Mouse (Mus musculus): ENCODE data around the gene Snap91. TPM values are rescaled to one million over a fixed set of nuclear protein-coding genes. Genes with fewer than 3 reads are reported as not detected.

Snap91 gene
- polyA plus RNA-seq, 1 experiment from 2014 or later = 0.45 TPM

DNA sequence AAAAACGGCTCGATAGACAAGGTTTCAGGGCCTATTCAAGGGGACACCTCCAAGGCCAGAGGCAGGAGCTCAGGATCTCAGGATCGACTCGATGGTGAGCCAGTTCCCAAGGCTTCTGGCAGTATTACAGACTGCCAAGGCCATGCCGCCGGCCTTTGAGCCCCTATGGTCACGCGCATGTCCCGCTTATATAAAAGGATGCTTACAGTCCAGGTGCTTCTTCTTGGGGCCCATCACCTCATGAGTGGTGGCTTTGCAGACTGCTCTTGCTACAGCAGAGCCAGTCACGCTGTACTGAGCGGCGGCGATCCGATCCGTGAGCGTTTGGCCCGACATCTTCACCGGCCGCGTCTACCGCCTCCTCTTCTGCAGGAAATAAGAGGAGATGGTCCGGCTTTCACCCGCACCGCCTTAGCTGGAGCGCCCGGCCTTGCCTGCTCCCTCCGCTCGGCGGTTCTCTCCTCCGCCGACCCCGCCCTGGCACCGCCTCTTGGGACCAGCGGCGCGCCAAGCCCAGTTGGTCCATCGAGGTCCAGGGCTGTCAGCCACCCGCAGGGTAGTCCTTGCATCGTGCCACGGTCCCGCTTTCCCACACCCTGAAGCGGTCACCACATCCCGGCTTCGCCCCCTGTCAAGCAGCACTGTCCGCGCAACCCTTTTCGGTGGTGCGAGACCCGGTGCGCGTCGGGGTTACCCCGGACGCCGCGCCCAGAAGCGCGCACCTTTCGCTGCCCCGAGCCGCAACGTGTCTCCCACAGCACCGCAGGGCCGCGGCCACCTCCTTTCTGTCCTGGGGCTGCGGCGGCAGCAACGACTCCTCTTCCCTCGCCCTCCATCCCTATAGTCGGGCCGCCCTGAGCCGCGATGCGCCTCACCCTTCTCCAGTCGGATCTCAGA, 990 bp downstream of the Snap91 start:
- H3K4me1 ChIP-seq (ENCODE audit: insufficient read depth, low read depth, low read length) = no peaks in the 10 kb centered on the region; the same call in 1 of the 2 replicates
- no peaks in the 10 kb centered on the region for H3K9me3 ChIP-seq (ENCODE audit: low read length)
- H3K9ac ChIP-seq (replicated peaks; ENCODE audit: low read depth) = no peak overlapping the region
- no peak for DNase-seq (ENCODE audit: low spot score)
- no peak overlapping the region for H3K27ac ChIP-seq (ENCODE audit: low read length)
- 3% methylated on average over 69 of the region's 75 CpGs for WGBS
- H3K4me3 ChIP-seq (ENCODE audit: low read depth, low read length) = peak overlapping the region; percentile 50
- peaks cover 40% of the 10 kb centered on the region for H3K27me3 ChIP-seq (replicated peaks; ENCODE audit: insufficient read depth, low read length)
- no peak for TF ChIP-seq EP300 (IDR thresholded peaks at IDR 0.05)
- TF ChIP-seq CTCF (IDR thresholded peaks at IDR 0.05) = no peak
- peak; percentile 23 for ATAC-seq
- H3K4me2 ChIP-seq (replicated peaks; ENCODE audit: low read depth, low read length) = peak overlapping the region; percentile 93
- H3K36me3 ChIP-seq (ENCODE audit: insufficient read depth, low read length) = no peaks in the 10 kb centered on the region

DNA sequence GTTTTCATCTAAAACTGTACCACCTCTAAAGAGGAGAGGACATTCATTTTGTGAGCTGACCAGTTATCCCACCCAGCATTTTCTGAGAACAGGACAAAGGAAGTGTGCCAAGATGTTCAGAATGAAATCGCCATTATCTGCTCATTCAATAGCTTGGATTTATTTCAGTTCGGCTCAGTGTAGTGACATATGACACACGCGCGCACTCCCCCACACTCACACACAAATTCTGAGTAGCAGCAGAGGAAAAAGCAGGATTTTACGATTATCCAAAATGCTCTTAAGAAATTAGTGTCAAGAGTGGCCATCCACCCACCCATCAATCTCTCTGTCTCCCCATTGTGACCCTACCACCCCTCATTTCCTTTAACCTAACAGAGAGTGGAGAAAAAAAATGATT, 1.7 kb downstream of the Snap91 start:
- 69% methylated on average over 6 of the region's 6 CpGs for WGBS

DNA sequence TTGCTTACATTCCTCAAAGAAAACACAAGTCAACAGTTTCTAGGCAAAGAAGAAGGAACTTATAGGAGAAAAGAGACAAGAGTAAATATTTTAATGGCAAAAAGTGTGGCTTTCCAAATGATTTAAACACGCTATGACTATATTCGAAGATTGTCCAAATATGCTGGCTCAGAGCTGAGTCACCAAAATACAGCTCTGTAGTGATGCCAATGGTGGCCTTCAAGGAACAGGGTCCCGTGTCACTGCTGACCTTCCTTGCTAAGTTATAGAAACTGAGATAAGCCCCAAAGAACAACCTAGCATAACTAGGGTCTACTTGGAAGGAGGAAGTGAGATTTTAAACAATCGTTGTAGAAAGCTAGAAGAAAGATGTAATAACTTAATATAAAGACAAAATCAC, 6.8 kb downstream of the Snap91 start:
- no peaks in the 10 kb centered on the region for H3K4me1 ChIP-seq (ENCODE audit: insufficient read depth, low read depth, low read length)
- H3K27ac ChIP-seq (ENCODE audit: low read length) = no peak overlapping the region
- H3K9ac ChIP-seq (replicated peaks; ENCODE audit: low read depth) = no peak overlapping the region
- 74% methylated on average over 4 of the region's 4 CpGs for WGBS
- DNase-seq (ENCODE audit: low spot score) = no peak
- H3K27me3 ChIP-seq (replicated peaks; ENCODE audit: insufficient read depth, low read length) = peaks cover 14% of the 10 kb centered on the region; the same call in 1 of the 2 replicates
- TF ChIP-seq EP300 (IDR thresholded peaks at IDR 0.05) (no peak), CTCF (IDR thresholded peaks at IDR 0.05) (no peak)
- H3K4me2 ChIP-seq (replicated peaks; ENCODE audit: low read depth, low read length) = no peak overlapping the region
- H3K36me3 ChIP-seq (ENCODE audit: insufficient read depth, low read length) = no peaks in the 10 kb centered on the region
- no peak for ATAC-seq
- no peaks in the 10 kb centered on the region for H3K9me3 ChIP-seq (ENCODE audit: low read length)
- no peak overlapping the region for H3K4me3 ChIP-seq (ENCODE audit: low read depth, low read length)

More for the DNA sequence above, 1.7 kb downstream of the Snap91 start:
- Histone ChIP-seq H3K4me1 (ENCODE audit: insufficient read depth, low read depth, low read length) (no peaks in the 10 kb centered on the region; the same call in 1 of the 2 replicates), H3K4me3 (ENCODE audit: low read depth, low read length) (no peak overlapping the region), H3K27me3 (replicated peaks; ENCODE audit: insufficient read depth, low read length) (peaks cover 40% of the 10 kb centered on the region), H3K9ac (replicated peaks; ENCODE audit: low read depth) (no peak overlapping the region), H3K27ac (ENCODE audit: low read length) (no peak overlapping the region), H3K4me2 (replicated peaks; ENCODE audit: low read depth, low read length) (no peak overlapping the region), H3K36me3 (ENCODE audit: insufficient read depth, low read length) (no peaks in the 10 kb centered on the region), H3K9me3 (ENCODE audit: low read length) (no peaks in the 10 kb centered on the region)
- DNase-seq (ENCODE audit: low spot score) (no peak), ATAC-seq (no peak)
- TF ChIP-seq EP300 (IDR thresholded peaks at IDR 0.05) = no peak
- TF ChIP-seq CTCF (IDR thresholded peaks at IDR 0.05) = no peak

DNA sequence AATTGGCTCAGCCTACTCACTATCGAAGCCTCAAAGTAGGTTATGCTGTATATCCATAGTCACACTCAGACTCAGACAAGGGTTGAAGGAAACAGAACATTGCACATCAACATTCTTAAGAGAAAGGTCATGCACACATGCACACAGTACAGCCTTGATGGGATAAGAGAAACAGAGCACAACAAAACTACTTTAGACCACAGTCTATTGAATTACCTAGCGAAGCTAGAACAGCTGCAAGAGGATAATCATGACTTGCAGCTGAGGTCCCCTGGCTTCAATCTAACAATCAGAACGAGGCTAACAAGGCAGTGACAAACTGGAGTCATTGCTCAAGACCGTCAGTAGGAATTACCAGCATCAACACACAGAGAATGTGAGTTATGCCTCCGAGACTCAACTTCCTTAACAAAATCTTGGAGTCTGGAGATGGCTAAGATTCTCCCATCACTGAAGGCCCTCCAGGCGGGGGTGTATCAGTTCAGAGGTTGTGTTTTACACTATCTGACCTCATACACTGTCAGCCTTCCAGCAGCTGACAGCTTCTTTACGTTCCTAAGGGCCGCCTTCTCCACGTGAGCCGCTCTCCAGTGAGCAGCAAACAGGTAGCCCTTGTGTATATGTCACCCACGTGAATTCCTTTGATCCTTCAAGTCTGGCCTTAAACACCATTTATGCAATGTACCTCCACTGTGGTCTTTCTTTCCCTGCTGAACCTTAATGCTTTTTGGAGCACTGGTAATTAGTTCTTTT, 10.7 kb downstream of the Snap91 start:
- no peak for ATAC-seq
- no peaks in the 10 kb centered on the region for H3K36me3 ChIP-seq (ENCODE audit: insufficient read depth, low read length)

DNA sequence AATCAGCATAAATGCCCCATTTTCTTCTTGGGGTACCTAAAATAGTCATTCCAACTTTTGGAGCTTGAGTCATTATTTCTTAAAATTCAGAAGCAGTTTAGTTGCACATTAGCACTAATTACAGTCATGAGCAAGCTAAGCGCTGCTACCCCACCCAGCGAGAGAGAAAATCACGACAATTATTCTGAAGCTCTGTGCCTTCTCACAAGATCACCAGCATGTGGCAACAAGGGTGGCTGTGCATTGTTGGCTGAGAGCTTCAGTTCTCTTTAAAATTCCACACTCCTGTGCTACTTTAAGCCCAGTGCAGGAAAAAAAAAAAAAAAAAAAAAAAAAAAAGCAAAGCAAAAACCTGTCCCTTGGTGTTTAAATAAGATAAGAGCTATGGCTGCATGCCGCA, 22.4 kb downstream of the Snap91 start:
- Histone ChIP-seq H3K4me1 (ENCODE audit: insufficient read depth, low read depth, low read length) (no peaks in the 10 kb centered on the region), H3K36me3 (ENCODE audit: insufficient read depth, low read length) (no peaks in the 10 kb centered on the region), H3K9ac (replicated peaks; ENCODE audit: low read depth) (no peak overlapping the region), H3K4me3 (ENCODE audit: low read depth, low read length) (no peak overlapping the region), H3K4me2 (replicated peaks; ENCODE audit: low read depth, low read length) (no peak overlapping the region), H3K27me3 (replicated peaks; ENCODE audit: insufficient read depth, low read length) (no peaks in the 10 kb centered on the region), H3K27ac (ENCODE audit: low read length) (no peak overlapping the region), H3K9me3 (ENCODE audit: low read length) (no peaks in the 10 kb centered on the region)
- DNase-seq (ENCODE audit: low spot score) = no peak
- WGBS = 64% methylated on average over 4 of the region's 4 CpGs
- no peak for TF ChIP-seq CTCF (IDR thresholded peaks at IDR 0.05)
- no peak for TF ChIP-seq EP300 (IDR thresholded peaks at IDR 0.05)
- ATAC-seq = no peak

More for the DNA sequence above, 10.7 kb downstream of the Snap91 start:
- H3K9ac ChIP-seq (replicated peaks; ENCODE audit: low read depth) = no peak overlapping the region
- WGBS = 45% methylated on average over 11 of the region's 11 CpGs
- no peak overlapping the region for H3K4me2 ChIP-seq (replicated peaks; ENCODE audit: low read depth, low read length)
- no peaks in the 10 kb centered on the region for H3K9me3 ChIP-seq (ENCODE audit: low read length)
- no peak for DNase-seq (ENCODE audit: low spot score)
- TF ChIP-seq EP300 (IDR thresholded peaks at IDR 0.05) (no peak), CTCF (IDR thresholded peaks at IDR 0.05) (no peak)
- H3K4me1 ChIP-seq (ENCODE audit: insufficient read depth, low read depth, low read length) = no peaks in the 10 kb centered on the region
- H3K27ac ChIP-seq (ENCODE audit: low read length) = no peak overlapping the region
- H3K4me3 ChIP-seq (ENCODE audit: low read depth, low read length) = no peak overlapping the region
- no peaks in the 10 kb centered on the region for H3K27me3 ChIP-seq (replicated peaks; ENCODE audit: insufficient read depth, low read length)

DNA sequence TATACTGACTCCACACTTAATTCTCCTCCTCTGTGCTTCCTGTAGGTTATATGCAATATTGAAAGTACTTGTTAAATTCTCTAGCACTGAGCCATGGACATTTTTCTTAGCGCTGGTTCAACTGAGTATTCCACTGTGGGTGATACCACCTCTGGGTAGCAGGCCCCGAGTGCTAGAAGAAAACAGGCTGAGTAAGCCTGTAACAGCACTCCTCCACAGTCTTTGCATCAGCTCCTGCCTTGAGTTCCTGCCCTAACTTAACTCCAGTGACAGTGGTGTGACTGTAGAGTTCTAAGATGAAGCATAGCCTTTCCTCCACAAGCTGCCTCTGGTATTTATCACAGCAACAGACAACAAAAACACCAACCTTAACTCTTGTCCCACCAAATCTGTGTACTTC, 22.8 kb downstream of the Snap91 start:
- Histone ChIP-seq H3K4me2 (replicated peaks; ENCODE audit: low read depth, low read length) (no peak overlapping the region), H3K27me3 (replicated peaks; ENCODE audit: insufficient read depth, low read length) (no peaks in the 10 kb centered on the region), H3K4me3 (ENCODE audit: low read depth, low read length) (no peak overlapping the region), H3K9ac (replicated peaks; ENCODE audit: low read depth) (no peak overlapping the region), H3K4me1 (ENCODE audit: insufficient read depth, low read depth, low read length) (no peaks in the 10 kb centered on the region), H3K27ac (ENCODE audit: low read length) (no peak overlapping the region), H3K36me3 (ENCODE audit: insufficient read depth, low read length) (no peaks in the 10 kb centered on the region), H3K9me3 (ENCODE audit: low read length) (no peaks in the 10 kb centered on the region)
- TF ChIP-seq CTCF (IDR thresholded peaks at IDR 0.05) = no peak
- ATAC-seq (no peak), DNase-seq (ENCODE audit: low spot score) (no peak)
- WGBS = 92% methylated on average over 2 of the region's 2 CpGs

All from lung, postnatal 0 days (tissue).